Mouse (Mus musculus): Measurements from ENCODE around the gene Ilf3. TPM values are rescaled to one million over a fixed set of nuclear protein-coding genes. Genes with fewer than 3 reads are reported as not detected.

The Ilf3 gene
- total RNA-seq, 4 experiments from 2014 or later: 15.8 to 20.6 (median 18.9) TPM

GRCm38 (mm10) chr9:21401042-21401441 lies 33.4 kb downstream of the Ilf3 start:
- no peak for DNase-seq (ENCODE audit: low spot score in 2 of 2)

DNA sequence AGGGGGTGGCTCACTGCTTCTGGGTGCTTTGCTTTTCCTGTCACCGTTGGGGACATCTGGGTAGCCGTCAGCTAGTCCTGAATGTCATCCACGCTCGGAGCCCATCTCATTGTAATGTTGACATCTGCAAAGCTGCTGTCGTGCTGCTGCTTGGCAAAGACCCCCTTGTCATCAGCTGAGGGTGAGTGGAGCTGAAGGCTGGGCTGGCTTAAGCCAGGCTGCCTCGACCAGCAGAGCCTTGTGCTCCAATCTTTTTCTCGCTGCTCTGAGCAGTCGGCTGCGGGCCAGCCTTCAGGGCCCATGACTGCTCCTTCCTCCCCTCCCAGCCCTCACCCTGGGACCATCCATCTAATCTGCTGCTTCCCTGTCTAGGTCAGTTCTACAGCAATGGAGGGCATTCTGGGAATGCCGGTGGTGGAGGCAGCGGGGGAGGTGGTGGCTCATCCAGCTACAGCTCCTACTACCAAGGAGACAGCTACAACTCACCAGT lies 35.1 kb downstream of the Ilf3 start:
- DNase-seq (ENCODE audit: low spot score in 2 of 2): no peak

GRCm38 (mm10) chr9:21403745-21404144 lies 36.1 kb downstream of the Ilf3 start:
- no peak for DNase-seq (ENCODE audit: low spot score in 2 of 2)

- no peak for DNase-seq (ENCODE audit: low spot score in 2 of 2)
Observed at GRCm38 (mm10) chr9:21405525-21405924, 37.9 kb downstream of the Ilf3 start.

DNA sequence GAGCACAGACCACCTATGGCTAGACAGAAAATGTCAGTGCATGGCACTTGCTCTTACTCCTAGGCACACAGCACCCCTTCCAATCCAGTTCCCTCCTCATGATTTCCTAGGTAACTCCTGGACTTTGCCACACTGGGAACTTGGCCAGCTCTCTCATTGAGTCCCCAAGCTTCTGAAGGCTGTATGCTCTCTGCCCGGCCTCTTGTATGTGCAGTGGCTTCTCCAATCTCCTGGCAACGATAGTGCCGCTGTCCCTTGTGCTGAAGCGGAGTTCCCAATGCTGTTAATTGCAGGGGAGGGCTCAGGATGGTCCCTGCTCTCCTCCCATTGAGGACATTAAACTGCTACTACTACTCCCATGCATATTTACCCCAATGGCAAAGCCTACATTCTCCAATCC lies 40.3 kb downstream of the Ilf3 start:
- DNase-seq (ENCODE audit: low spot score in 2 of 2): no peak

DNA sequence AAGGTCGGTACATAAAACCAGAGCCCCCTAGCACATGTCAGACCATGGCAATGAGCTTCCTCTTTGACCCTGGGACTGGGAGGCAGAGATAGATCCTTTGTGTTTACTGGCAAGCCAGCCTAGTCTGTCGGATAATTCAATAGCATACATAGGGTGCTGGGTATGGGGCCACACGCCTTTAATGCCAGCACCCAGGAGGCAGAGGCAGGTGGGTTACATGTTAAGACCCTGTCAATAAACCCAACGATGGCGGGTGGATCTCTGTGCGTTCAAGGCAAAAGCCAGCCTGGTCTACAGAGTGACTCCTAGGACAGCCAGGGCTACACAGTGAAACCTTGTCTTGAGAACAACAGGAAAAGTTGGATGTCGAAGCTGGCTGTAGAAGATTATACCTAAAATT lies 41.0 kb downstream of the Ilf3 start:
- no peak for DNase-seq (ENCODE audit: low spot score in 2 of 2)

GRCm38 (mm10) chr9:21409592-21410317 lies 42.1 kb downstream of the Ilf3 start:
- DNase-seq (ENCODE audit: low spot score in 2 of 2): peak; percentile 62 to 63

DNA sequence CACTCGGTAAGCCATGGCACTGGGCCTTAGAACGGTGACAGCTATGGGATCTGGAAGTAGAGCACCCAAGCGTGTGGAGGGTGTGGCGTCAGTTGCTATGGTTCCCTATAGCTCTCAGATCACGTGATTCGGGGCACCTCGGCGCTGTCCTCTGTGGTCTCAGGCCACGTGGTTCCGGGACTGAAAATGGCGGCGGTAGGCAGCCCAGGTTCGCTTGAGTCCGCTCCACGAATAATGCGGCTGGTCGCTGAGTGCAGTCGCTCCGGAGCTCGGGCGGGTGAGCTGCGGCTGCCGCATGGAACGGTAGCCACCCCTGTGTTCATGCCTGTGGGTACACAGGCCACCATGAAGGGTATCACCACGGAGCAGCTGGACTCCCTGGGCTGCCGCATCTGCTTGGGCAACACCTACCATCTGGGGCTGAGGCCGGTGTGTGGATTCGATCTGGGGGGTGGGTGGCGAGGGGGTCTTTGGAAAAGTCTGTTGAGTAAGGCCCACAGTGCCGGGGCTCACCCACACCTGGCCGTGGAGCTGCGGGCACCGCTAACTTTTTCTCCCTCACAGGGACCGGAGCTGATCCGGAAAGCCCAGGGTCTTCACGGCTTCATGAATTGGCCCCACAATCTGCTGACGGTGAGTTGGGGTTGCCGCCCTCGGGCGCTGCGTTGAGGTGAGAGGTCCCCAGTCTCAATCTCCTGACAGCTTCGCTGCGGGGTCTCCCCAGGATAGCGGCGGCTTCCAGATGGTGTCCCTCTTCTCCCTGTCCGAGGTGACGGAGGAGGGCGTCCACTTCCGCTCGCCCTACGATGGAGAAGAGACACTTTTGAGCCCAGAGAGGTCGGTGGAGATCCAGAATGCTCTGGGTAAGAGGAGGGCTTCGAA lies 44.2 kb downstream of the Ilf3 start, which contains the start of gene Qtrt1:
TSS of gene Qtrt1 (plus strand) at position 169 of the 882 bp plus-strand sequence.
- DNase-seq (ENCODE audit: low spot score in 2 of 2): peak; percentile 63 to 77

- DNase-seq (ENCODE audit: low spot score in 2 of 2): no peak
Observed at GRCm38 (mm10) chr9:21417866-21418265, 50.2 kb downstream of the Ilf3 start.

DNA sequence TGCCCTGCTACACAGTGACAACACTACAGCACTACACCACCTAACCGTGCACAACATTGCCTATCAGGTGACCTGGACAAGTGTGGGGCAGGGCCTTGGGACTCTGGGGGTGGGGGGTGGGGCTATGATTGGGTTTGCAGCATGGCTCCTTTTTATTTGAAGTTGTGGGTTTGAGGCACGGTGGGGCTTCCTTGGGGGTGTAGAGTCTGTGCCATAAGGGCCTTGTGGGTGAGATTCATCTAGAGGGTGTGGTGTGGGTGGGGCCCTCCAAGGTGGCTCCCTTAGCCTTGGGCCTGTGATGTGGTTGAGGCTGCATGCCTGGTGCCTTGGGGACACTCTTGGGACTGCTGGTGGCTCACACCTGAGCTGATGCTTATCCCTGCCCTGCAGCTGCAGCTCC lies 52.0 kb downstream of the Ilf3 start:
- DNase-seq (ENCODE audit: low spot score in 2 of 2): no peak

- peak; percentile 99 to 100 for DNase-seq (ENCODE audit: low spot score in 2 of 2)
Observed at GRCm38 (mm10) chr9:21424631-21425555, 57.2 kb downstream of the Ilf3 start, which contains the start of gene Dnm2. Gene Dnm2 (plus strand): TSS chr9:21424908.

DNA sequence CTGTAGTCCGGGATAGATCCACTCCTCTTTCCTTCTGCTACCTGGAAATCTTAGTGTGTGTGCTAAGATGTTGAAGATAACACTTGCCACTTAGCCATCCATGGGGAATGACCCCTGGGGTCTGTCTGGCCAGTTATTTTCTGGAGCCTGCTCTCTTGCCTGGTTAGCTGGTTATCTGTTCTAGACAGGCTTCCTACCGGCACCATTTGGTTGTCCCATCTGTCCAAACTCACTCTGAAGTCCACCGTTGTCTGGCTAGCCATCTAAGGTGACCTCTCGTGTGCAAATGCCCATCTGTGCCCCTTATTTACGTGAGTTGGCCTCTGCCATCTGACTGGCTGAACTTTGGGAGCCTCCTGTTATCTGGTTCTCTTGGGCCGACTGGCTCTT lies 57.9 kb downstream of the Ilf3 start:
- no peak for DNase-seq (ENCODE audit: low spot score in 2 of 2)

- DNase-seq (ENCODE audit: low spot score in 2 of 2): no peak
Observed at GRCm38 (mm10) chr9:21426013-21426412, 58.3 kb downstream of the Ilf3 start.

DNA sequence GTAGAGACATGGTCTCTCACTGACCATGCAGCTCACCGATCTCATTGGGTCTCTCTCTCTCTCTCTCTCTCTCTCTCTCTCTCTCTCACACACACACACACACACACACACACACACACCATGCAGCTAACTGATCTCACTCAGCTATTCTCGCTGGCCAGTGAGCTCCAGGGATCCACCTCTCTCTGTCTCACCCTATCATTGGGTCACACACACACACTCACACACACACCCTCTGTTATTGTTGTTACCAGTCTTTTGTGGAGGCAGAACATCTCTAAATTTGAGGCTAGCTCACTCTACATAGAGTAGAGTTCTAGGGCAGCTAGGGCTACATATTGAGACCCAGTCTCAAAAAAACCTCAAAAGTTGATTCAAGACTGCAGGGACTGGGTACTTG lies 58.9 kb downstream of the Ilf3 start:
- DNase-seq (ENCODE audit: low spot score in 2 of 2): no peak

GRCm38 (mm10) chr9:21427773-21428172 lies 60.1 kb downstream of the Ilf3 start:
- peak; percentile 31 to 49 for DNase-seq (ENCODE audit: low spot score in 2 of 2)

- no peak for DNase-seq (ENCODE audit: low spot score in 2 of 2)
Observed at GRCm38 (mm10) chr9:21428178-21428577, 60.5 kb downstream of the Ilf3 start.

- no peak for DNase-seq (ENCODE audit: low spot score in 2 of 2)
Observed at GRCm38 (mm10) chr9:21430724-21431123, 63.1 kb downstream of the Ilf3 start.

- DNase-seq (ENCODE audit: low spot score in 2 of 2): no peak
Observed at GRCm38 (mm10) chr9:21432066-21432465, 64.4 kb downstream of the Ilf3 start.

DNA sequence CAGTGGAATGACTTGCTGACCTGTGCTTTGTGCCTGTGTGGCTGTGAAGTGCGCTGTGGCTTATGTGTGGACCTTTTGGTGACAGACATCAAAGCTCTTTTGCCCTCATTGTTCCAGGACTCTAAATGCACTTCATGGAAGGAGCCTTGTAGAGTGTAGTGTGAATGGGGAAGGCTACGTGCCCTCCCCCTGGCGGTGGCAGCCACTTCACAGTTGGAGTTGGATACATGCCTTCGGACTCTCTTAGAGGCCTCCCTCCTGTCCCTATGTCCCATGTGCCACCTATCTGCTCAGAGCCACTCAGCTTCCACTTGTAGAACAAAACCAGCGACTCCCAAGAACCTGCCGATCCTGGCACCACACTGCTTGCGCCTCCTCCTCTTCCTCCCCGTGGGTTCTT lies 66.1 kb downstream of the Ilf3 start:
- no peak for DNase-seq (ENCODE audit: low spot score in 2 of 2)

- DNase-seq (ENCODE audit: low spot score in 2 of 2): no peak
Observed at GRCm38 (mm10) chr9:21434410-21434809, 66.7 kb downstream of the Ilf3 start.
